Mouse (Mus musculus): Measurements from ENCODE around the gene Btnl10. TPM values are rescaled to one million over a fixed set of nuclear protein-coding genes. Genes with fewer than 3 reads are reported as not detected.
"Not testable (repeated sequence)": the region's sequence is repeated elsewhere in the genome, so short reads cannot be mapped to it uniquely, and the experiment has no call there.

Gene Btnl10
- polyA plus RNA-seq, 1 experiment, result not detected

- Histone ChIP-seq H3K4me1 (ENCODE audit: control insufficient read depth, insufficient read depth, low read length) (peaks cover 6% of the 10 kb centered on the region), H3K4me3 (replicated peaks; ENCODE audit: insufficient read depth, low read depth, low read length) (peak overlapping the region; percentile 91), H3K27me3 (ENCODE audit: control insufficient read depth, insufficient read depth, low read length) (no peaks in the 10 kb centered on the region), H3K27ac (ENCODE audit: insufficient read depth, low read length) (peak overlapping the region; percentile 95)
- WGBS, result 1% methylated on average over 20 of the region's 20 CpGs
- peak; percentile 76 to 87 for DNase-seq
- TF ChIP-seq POLR2A (IDR thresholded peaks at IDR 0.05; ENCODE audit: borderline replicate concordance, insufficient read depth, low read length), result peak; percentile 73; the same call in 1 of the 2 replicates
- TF ChIP-seq CTCF (IDR thresholded peaks at IDR 0.05; ENCODE audit: borderline replicate concordance, insufficient read depth, low read depth, low read length), result no peak
Observed at GRCm38 (mm10) chr11:58949480-58950431, 32.0 kb downstream of the Btnl10 start.

GRCm38 (mm10) chr11:58951210-58951609, 33.5 kb downstream of the Btnl10 start:
- peak overlapping the region; percentile 49; the same call in 1 of the 2 replicates for H3K27ac ChIP-seq (ENCODE audit: insufficient read depth, low read length)
- H3K27me3 ChIP-seq (ENCODE audit: control insufficient read depth, insufficient read depth, low read length), result no peaks in the 10 kb centered on the region
- H3K4me3 ChIP-seq (replicated peaks; ENCODE audit: insufficient read depth, low read depth, low read length), result no peak overlapping the region
- TF ChIP-seq POLR2A (IDR thresholded peaks at IDR 0.05; ENCODE audit: borderline replicate concordance, insufficient read depth, low read length) (no peak), CTCF (IDR thresholded peaks at IDR 0.05; ENCODE audit: borderline replicate concordance, insufficient read depth, low read depth, low read length) (no peak)
- WGBS, result 33% methylated on average over 5 of the region's 5 CpGs
- no peak for DNase-seq
- H3K4me1 ChIP-seq (ENCODE audit: control insufficient read depth, insufficient read depth, low read length), result peaks cover 6% of the 10 kb centered on the region

- H3K4me1 ChIP-seq (ENCODE audit: control insufficient read depth, insufficient read depth, low read length), result peaks cover 12% of the 10 kb centered on the region; the same call in 1 of the 2 replicates
- H3K27ac ChIP-seq (ENCODE audit: insufficient read depth, low read length), result peak overlapping the region; percentile 99
- H3K4me3 ChIP-seq (replicated peaks; ENCODE audit: insufficient read depth, low read depth, low read length), result peak overlapping the region; percentile 76
- WGBS, result under 1% methylated on average over 33 of the region's 33 CpGs
- TF ChIP-seq POLR2A (IDR thresholded peaks at IDR 0.05; ENCODE audit: borderline replicate concordance, insufficient read depth, low read length) (no peak), CTCF (IDR thresholded peaks at IDR 0.05; ENCODE audit: borderline replicate concordance, insufficient read depth, low read depth, low read length) (no peak)
- peak in 1 of 2 experiments; percentile 45 for DNase-seq
- no peaks in the 10 kb centered on the region for H3K27me3 ChIP-seq (ENCODE audit: control insufficient read depth, insufficient read depth, low read length)
Observed at GRCm38 (mm10) chr11:58953351-58954169, 35.9 kb downstream of the Btnl10 start.

- WGBS, result 0% methylated on average over 17 of the region's 17 CpGs
- peak overlapping the region; percentile 99 for H3K27ac ChIP-seq (ENCODE audit: insufficient read depth, low read length)
- H3K4me1 ChIP-seq (ENCODE audit: control insufficient read depth, insufficient read depth, low read length), result peaks cover 12% of the 10 kb centered on the region; the same call in 1 of the 2 replicates
- not testable (repeated sequence) for DNase-seq; H3K27me3 ChIP-seq (ENCODE audit: control insufficient read depth, insufficient read depth, low read length)
- H3K4me3 ChIP-seq (replicated peaks; ENCODE audit: insufficient read depth, low read depth, low read length), result peak overlapping the region; percentile 72
Observed at GRCm38 (mm10) chr11:58954170-58954419, 36.4 kb downstream of the Btnl10 start.

- under 1% methylated on average over 49 of the region's 49 CpGs for WGBS
- H3K4me1 ChIP-seq (ENCODE audit: control insufficient read depth, insufficient read depth, low read length), result peaks cover 12% of the 10 kb centered on the region; the same call in 1 of the 2 replicates
Observed at GRCm38 (mm10) chr11:58954420-58955142, 36.9 kb downstream of the Btnl10 start, which contains the start of the genes Hist3h2a and Trim17. Gene Hist3h2a (plus strand): TSS chr11:58954685. Gene Trim17 (plus strand): TSS chr11:58954685.

GRCm38 (mm10) chr11:58955143-58955867, 37.6 kb downstream of the Btnl10 start:
- Histone ChIP-seq H3K27ac (ENCODE audit: insufficient read depth, low read length) (peak overlapping the region; percentile 77), H3K4me1 (ENCODE audit: control insufficient read depth, insufficient read depth, low read length) (peaks cover 12% of the 10 kb centered on the region; the same call in 1 of the 2 replicates), H3K27me3 (ENCODE audit: control insufficient read depth, insufficient read depth, low read length) (no peaks in the 10 kb centered on the region), H3K4me3 (replicated peaks; ENCODE audit: insufficient read depth, low read depth, low read length) (peak overlapping the region; percentile 92)
- TF ChIP-seq CTCF (IDR thresholded peaks at IDR 0.05; ENCODE audit: borderline replicate concordance, insufficient read depth, low read depth, low read length) (no peak), POLR2A (IDR thresholded peaks at IDR 0.05; ENCODE audit: borderline replicate concordance, insufficient read depth, low read length) (no peak)
- under 1% methylated on average over 20 of the region's 20 CpGs for WGBS
- DNase-seq, result peak in 1 of 2 experiments; percentile 30

More at GRCm38 (mm10) chr11:58954420-58955142, 36.9 kb downstream of the Btnl10 start, which contains the start of the genes Hist3h2a and Trim17:
- Histone ChIP-seq H3K4me3 (replicated peaks; ENCODE audit: insufficient read depth, low read depth, low read length) (peak within 1 kb of the TSS; percentile 92), H3K27ac (ENCODE audit: insufficient read depth, low read length) (peak within 1 kb of the TSS; percentile 99), H3K27me3 (ENCODE audit: control insufficient read depth, insufficient read depth, low read length) (no peaks in the 10 kb centered on the region)
- peak; percentile 90 to 98 for DNase-seq
- TF ChIP-seq POLR2A (IDR thresholded peaks at IDR 0.05; ENCODE audit: borderline replicate concordance, insufficient read depth, low read length) (peak; percentile 93; the same call in 1 of the 2 replicates), CTCF (IDR thresholded peaks at IDR 0.05; ENCODE audit: borderline replicate concordance, insufficient read depth, low read depth, low read length) (peak; percentile 53; the same call in 1 of the 2 replicates)

Measured in cerebellum, adult 2 months (tissue).